Mouse (Mus musculus): ENCODE results near the gene Serpina3c. TPM values are rescaled to one million over a fixed set of nuclear protein-coding genes. Genes with fewer than 3 reads are reported as not detected.
"Not testable (repeated sequence)": the region's sequence is repeated elsewhere in the genome, so short reads cannot be mapped to it uniquely, and the experiment has no call there.

The Serpina3c gene
- polyA plus RNA-seq, 1 experiment from 2014 or later = not detected

DNA sequence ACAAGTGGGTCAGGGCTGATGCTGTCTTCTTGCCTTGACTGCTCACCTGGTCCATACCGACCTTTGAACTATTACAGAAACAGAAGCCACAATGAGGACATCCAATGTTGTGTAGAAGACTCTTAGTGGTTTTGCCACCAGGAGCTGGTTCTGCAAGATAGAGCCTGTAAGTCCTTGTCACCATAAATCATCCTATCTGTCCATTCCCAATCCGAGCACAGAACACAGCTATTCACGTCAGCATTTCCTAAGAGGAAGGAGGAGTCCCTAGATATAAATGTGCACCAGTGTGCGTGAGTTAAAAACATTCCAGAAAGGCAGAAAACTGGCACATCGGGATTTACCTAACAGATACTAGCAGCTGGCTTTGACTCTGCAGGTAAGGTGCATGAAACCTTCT, 26.0 kb downstream of the Serpina3c start, which contains the start of gene Serpina3b:
Serpina3b (plus strand) TSS at position 301 of the 400 bp plus-strand sequence.
- DNase-seq (ENCODE audit: low spot score) (no peak), ATAC-seq (ENCODE audit: low FRiP score) (no peak)
- Histone ChIP-seq H3K4me2 (replicated peaks; ENCODE audit: low read depth, low read length) (no peak within 1 kb of the TSS), H3K9me3 (ENCODE audit: control insufficient read depth, low read length) (no peaks in the 10 kb centered on the region), H3K36me3 (ENCODE audit: control insufficient read depth, insufficient read depth, low read length) (no peaks in the 10 kb centered on the region), H3K27ac (ENCODE audit: low read depth, low read length) (no peak within 1 kb of the TSS), H3K4me3 (ENCODE audit: low read depth, low read length) (no peak within 1 kb of the TSS), H3K4me1 (replicated peaks; ENCODE audit: control insufficient read depth, insufficient read depth, low read length) (no peaks in the 10 kb centered on the region), H3K27me3 (ENCODE audit: control insufficient read depth, insufficient read depth, low read length) (no peaks in the 10 kb centered on the region), H3K9ac (ENCODE audit: low read depth, low read length) (no peak within 1 kb of the TSS)
- WGBS = 90% methylated on average over 5 of the region's 5 CpGs

GRCm38 (mm10) chr12:104125021-104125560, 28.6 kb downstream of the Serpina3c start:
- DNase-seq (ENCODE audit: low spot score) (no peak), ATAC-seq (ENCODE audit: low FRiP score) (no peak)
- WGBS = 79% methylated on average over 5 of the region's 5 CpGs
- Histone ChIP-seq H3K4me1 (replicated peaks; ENCODE audit: control insufficient read depth, insufficient read depth, low read length) (no peaks in the 10 kb centered on the region), H3K4me2 (replicated peaks; ENCODE audit: low read depth, low read length) (no peak overlapping the region), H3K9me3 (ENCODE audit: control insufficient read depth, low read length) (no peaks in the 10 kb centered on the region), H3K9ac (ENCODE audit: low read depth, low read length) (no peak overlapping the region), H3K4me3 (ENCODE audit: low read depth, low read length) (no peak overlapping the region), H3K27me3 (ENCODE audit: control insufficient read depth, insufficient read depth, low read length) (no peaks in the 10 kb centered on the region), H3K36me3 (ENCODE audit: control insufficient read depth, insufficient read depth, low read length) (no peaks in the 10 kb centered on the region), H3K27ac (ENCODE audit: low read depth, low read length) (no peak overlapping the region)

DNA sequence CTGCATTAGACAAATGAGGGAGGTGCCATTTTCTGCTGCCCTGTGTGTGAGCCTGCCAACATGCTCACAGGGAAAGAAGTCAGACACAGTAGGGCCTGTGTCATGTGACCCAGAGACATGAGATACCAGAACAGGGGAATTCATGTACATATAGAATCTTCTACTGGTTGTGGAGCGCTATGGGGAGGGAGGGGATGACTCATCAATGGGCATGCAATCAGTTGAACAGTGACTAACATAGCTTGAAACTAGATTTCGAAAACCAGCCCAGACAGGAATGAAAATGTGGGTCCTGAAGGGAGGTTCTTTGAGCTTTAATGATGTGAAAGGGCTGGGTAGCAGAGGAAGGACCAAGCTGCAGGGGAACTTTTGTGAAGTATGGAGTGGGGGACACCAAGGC, 29.7 kb downstream of the Serpina3c start:
- no peak overlapping the region for H3K27ac ChIP-seq (ENCODE audit: low read depth, low read length)
- H3K36me3 ChIP-seq (ENCODE audit: control insufficient read depth, insufficient read depth, low read length) = no peaks in the 10 kb centered on the region
- H3K4me1 ChIP-seq (replicated peaks; ENCODE audit: control insufficient read depth, insufficient read depth, low read length) = no peaks in the 10 kb centered on the region
- ATAC-seq (ENCODE audit: low FRiP score) (no peak), DNase-seq (ENCODE audit: low spot score) (no peak)
- no peak overlapping the region for H3K4me2 ChIP-seq (replicated peaks; ENCODE audit: low read depth, low read length)
- no peaks in the 10 kb centered on the region for H3K9me3 ChIP-seq (ENCODE audit: control insufficient read depth, low read length)
- WGBS = 83% methylated on average over 2 of the region's 2 CpGs
- no peak overlapping the region for H3K4me3 ChIP-seq (ENCODE audit: low read depth, low read length)
- H3K27me3 ChIP-seq (ENCODE audit: control insufficient read depth, insufficient read depth, low read length) = no peaks in the 10 kb centered on the region
- no peak overlapping the region for H3K9ac ChIP-seq (ENCODE audit: low read depth, low read length)

DNA sequence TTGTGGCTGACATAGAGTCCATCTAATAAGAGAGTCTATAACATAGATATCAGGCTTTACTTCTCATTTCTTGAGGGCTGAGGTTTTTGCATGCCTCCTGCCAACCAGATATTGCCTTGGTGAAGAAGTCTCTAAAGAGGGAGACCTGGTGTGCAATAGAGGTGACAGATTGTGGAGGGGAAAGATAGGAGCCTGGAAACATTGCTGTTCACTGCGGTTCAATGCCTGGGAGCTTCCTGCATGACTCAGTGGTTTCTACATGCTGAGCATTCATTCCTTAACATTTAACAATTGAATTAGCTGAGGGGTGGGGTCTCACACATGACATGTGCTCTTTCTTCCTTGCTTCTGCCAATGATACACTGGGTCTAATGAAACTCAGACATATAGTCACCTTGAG, 30.6 kb downstream of the Serpina3c start:
- Histone ChIP-seq H3K36me3 (ENCODE audit: control insufficient read depth, insufficient read depth, low read length) (no peaks in the 10 kb centered on the region), H3K27me3 (ENCODE audit: control insufficient read depth, insufficient read depth, low read length) (no peaks in the 10 kb centered on the region), H3K27ac (ENCODE audit: low read depth, low read length) (no peak overlapping the region), H3K9ac (ENCODE audit: low read depth, low read length) (no peak overlapping the region), H3K4me1 (replicated peaks; ENCODE audit: control insufficient read depth, insufficient read depth, low read length) (no peaks in the 10 kb centered on the region), H3K4me3 (ENCODE audit: low read depth, low read length) (no peak overlapping the region), H3K9me3 (ENCODE audit: control insufficient read depth, low read length) (no peaks in the 10 kb centered on the region), H3K4me2 (replicated peaks; ENCODE audit: low read depth, low read length) (no peak overlapping the region)
- ATAC-seq (ENCODE audit: low FRiP score) = no peak
- DNase-seq (ENCODE audit: low spot score) = no peak
- WGBS = 100% methylated on average over 1 of the region's 1 CpGs

- 63% methylated on average over 3 of the region's 3 CpGs for WGBS
- Histone ChIP-seq H3K4me3 (ENCODE audit: low read depth, low read length) (no peak overlapping the region), H3K9me3 (ENCODE audit: control insufficient read depth, low read length) (no peaks in the 10 kb centered on the region), H3K9ac (ENCODE audit: low read depth, low read length) (no peak overlapping the region), H3K27ac (ENCODE audit: low read depth, low read length) (no peak overlapping the region), H3K36me3 (ENCODE audit: control insufficient read depth, insufficient read depth, low read length) (no peaks in the 10 kb centered on the region), H3K27me3 (ENCODE audit: control insufficient read depth, insufficient read depth, low read length) (no peaks in the 10 kb centered on the region), H3K4me1 (replicated peaks; ENCODE audit: control insufficient read depth, insufficient read depth, low read length) (no peaks in the 10 kb centered on the region), H3K4me2 (replicated peaks; ENCODE audit: low read depth, low read length) (no peak overlapping the region)
- DNase-seq (ENCODE audit: low spot score) (no peak), ATAC-seq (ENCODE audit: low FRiP score) (no peak)
Measured at GRCm38 (mm10) chr12:104114921-104115579, 38.6 kb downstream of the Serpina3c start.

GRCm38 (mm10) chr12:104112333-104112732, 41.3 kb downstream of the Serpina3c start, which contains the start of gene Serpina3a:
TSS of gene Serpina3a (plus strand) at chr12:104112724.
- H3K4me1 ChIP-seq (replicated peaks; ENCODE audit: control insufficient read depth, insufficient read depth, low read length); H3K4me3 ChIP-seq (ENCODE audit: low read depth, low read length); DNase-seq (ENCODE audit: low spot score); H3K9ac ChIP-seq (ENCODE audit: low read depth, low read length); H3K9me3 ChIP-seq (ENCODE audit: control insufficient read depth, low read length); H3K4me2 ChIP-seq (replicated peaks; ENCODE audit: low read depth, low read length); ATAC-seq (ENCODE audit: low FRiP score); H3K27me3 ChIP-seq (ENCODE audit: control insufficient read depth, insufficient read depth, low read length); H3K27ac ChIP-seq (ENCODE audit: low read depth, low read length); H3K36me3 ChIP-seq (ENCODE audit: control insufficient read depth, insufficient read depth, low read length): not testable (repeated sequence)
- 91% methylated on average over 10 of the region's 11 CpGs for WGBS

DNA sequence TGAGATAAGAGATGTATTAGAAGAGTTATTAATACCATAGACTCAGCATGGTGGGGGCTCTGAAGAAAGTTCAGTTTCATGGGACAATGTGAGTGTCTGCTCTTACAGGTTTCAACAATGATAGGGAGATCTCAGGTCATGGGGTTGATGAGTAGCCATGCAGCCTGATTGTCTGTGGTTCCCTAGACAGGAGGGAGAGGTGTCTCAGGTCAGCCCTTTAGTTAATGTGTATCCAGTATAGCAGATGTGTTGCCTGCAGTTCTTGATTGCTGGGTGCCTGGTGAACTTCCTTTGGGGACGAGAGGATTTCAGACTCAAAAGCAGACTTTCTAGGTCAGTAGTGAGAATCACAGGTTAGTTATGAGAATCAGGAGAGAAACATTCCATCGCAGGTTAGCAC, 45.2 kb downstream of the Serpina3c start:
- no peaks in the 10 kb centered on the region for H3K27me3 ChIP-seq (ENCODE audit: control insufficient read depth, insufficient read depth, low read length)
- no peak overlapping the region for H3K9ac ChIP-seq (ENCODE audit: low read depth, low read length)
- 85% methylated on average over 2 of the region's 2 CpGs for WGBS
- H3K36me3 ChIP-seq (ENCODE audit: control insufficient read depth, insufficient read depth, low read length) = no peaks in the 10 kb centered on the region
- ATAC-seq (ENCODE audit: low FRiP score) (no peak), DNase-seq (ENCODE audit: low spot score) (no peak)
- no peaks in the 10 kb centered on the region for H3K4me1 ChIP-seq (replicated peaks; ENCODE audit: control insufficient read depth, insufficient read depth, low read length)
- H3K4me3 ChIP-seq (ENCODE audit: low read depth, low read length) = no peak overlapping the region
- H3K9me3 ChIP-seq (ENCODE audit: control insufficient read depth, low read length) = no peaks in the 10 kb centered on the region
- H3K27ac ChIP-seq (ENCODE audit: low read depth, low read length) = no peak overlapping the region
- no peak overlapping the region for H3K4me2 ChIP-seq (replicated peaks; ENCODE audit: low read depth, low read length)

- H3K36me3 ChIP-seq (ENCODE audit: control insufficient read depth, insufficient read depth, low read length) = no peaks in the 10 kb centered on the region
Measured at GRCm38 (mm10) chr12:104106919-104107318, 46.8 kb downstream of the Serpina3c start.

GRCm38 (mm10) chr12:104105847-104106246, 47.8 kb downstream of the Serpina3c start:
- Histone ChIP-seq H3K36me3 (ENCODE audit: control insufficient read depth, insufficient read depth, low read length) (no peaks in the 10 kb centered on the region), H3K9ac (ENCODE audit: low read depth, low read length) (no peak overlapping the region), H3K4me2 (replicated peaks; ENCODE audit: low read depth, low read length) (no peak overlapping the region), H3K4me1 (replicated peaks; ENCODE audit: control insufficient read depth, insufficient read depth, low read length) (no peaks in the 10 kb centered on the region), H3K9me3 (ENCODE audit: control insufficient read depth, low read length) (no peaks in the 10 kb centered on the region), H3K27me3 (ENCODE audit: control insufficient read depth, insufficient read depth, low read length) (no peaks in the 10 kb centered on the region), H3K27ac (ENCODE audit: low read depth, low read length) (no peak overlapping the region), H3K4me3 (ENCODE audit: low read depth, low read length) (no peak overlapping the region)
- ATAC-seq (ENCODE audit: low FRiP score) (no peak), DNase-seq (ENCODE audit: low spot score) (no peak)

More at GRCm38 (mm10) chr12:104106919-104107318, 46.8 kb downstream of the Serpina3c start:
- ATAC-seq (ENCODE audit: low FRiP score) = no peak
- Histone ChIP-seq H3K27me3 (ENCODE audit: control insufficient read depth, insufficient read depth, low read length) (no peaks in the 10 kb centered on the region), H3K9ac (ENCODE audit: low read depth, low read length) (no peak overlapping the region), H3K4me1 (replicated peaks; ENCODE audit: control insufficient read depth, insufficient read depth, low read length) (no peaks in the 10 kb centered on the region), H3K27ac (ENCODE audit: low read depth, low read length) (no peak overlapping the region), H3K9me3 (ENCODE audit: control insufficient read depth, low read length) (no peaks in the 10 kb centered on the region), H3K4me3 (ENCODE audit: low read depth, low read length) (no peak overlapping the region), H3K4me2 (replicated peaks; ENCODE audit: low read depth, low read length) (no peak overlapping the region)
- DNase-seq (ENCODE audit: low spot score) = no peak
